Mouse (Mus musculus) CH12F3 (cell line): ENCODE measurements around the gene Fndc9.

Experiments
- in situ Hi-C: fragments of 300-500 bp; cut with MboI; formaldehyde crosslinking; loops from 2 replicates; pipeline ENCODE4 v1.14.3; 2020; ENCODE audit warnings: low sequenced_read_pairs

The Fndc9 gene

GRCm38 (mm10) chr11:46235334-46235733 lies at the start of gene Fndc9:
Gene Fndc9 (plus strand): TSS chr11:46235531.
- in situ Hi-C loops, result no loop called here

GRCm38 (mm10) chr11:46188283-46188682 lies 47.0 kb upstream of the Fndc9 start:
- in situ Hi-C loops, result no loop called here

GRCm38 (mm10) chr11:46194175-46194574 lies 41.2 kb upstream of the Fndc9 start:
- in situ Hi-C loops, result no loop called here

GRCm38 (mm10) chr11:46200664-46201063 lies 34.7 kb upstream of the Fndc9 start:
- in situ Hi-C loops, result no loop called here

GRCm38 (mm10) chr11:46201636-46202546 lies 33.4 kb upstream of the Fndc9 start:
- in situ Hi-C loops, result no loop called here

- in situ Hi-C loops, result no loop called here
Measured at GRCm38 (mm10) chr11:46202547-46202887, 32.8 kb upstream of the Fndc9 start.

GRCm38 (mm10) chr11:46204841-46205240 lies 30.5 kb upstream of the Fndc9 start:
- in situ Hi-C loops, result no loop called here

GRCm38 (mm10) chr11:46205639-46206409 lies 29.5 kb upstream of the Fndc9 start:
- in situ Hi-C loops, result no loop called here

- in situ Hi-C loops, result no loop called here
Measured at GRCm38 (mm10) chr11:46209884-46210283, 25.4 kb upstream of the Fndc9 start.

- in situ Hi-C loops, result no loop called here
Measured at GRCm38 (mm10) chr11:46211858-46212257, 23.5 kb upstream of the Fndc9 start.

GRCm38 (mm10) chr11:46213844-46214243 lies 21.5 kb upstream of the Fndc9 start:
- in situ Hi-C loops, result no loop called here

- in situ Hi-C loops, result no loop called here
Measured at GRCm38 (mm10) chr11:46214368-46215230, 20.7 kb upstream of the Fndc9 start.

- in situ Hi-C loops, result no loop called here
Measured at GRCm38 (mm10) chr11:46215354-46215753, 20.0 kb upstream of the Fndc9 start.

- in situ Hi-C loops, result no loop called here
Measured at GRCm38 (mm10) chr11:46216669-46217068, 18.7 kb upstream of the Fndc9 start.

- in situ Hi-C loops, result no loop called here
Measured at GRCm38 (mm10) chr11:46217686-46218085, 17.6 kb upstream of the Fndc9 start.

- in situ Hi-C loops, result no loop called here
Measured at GRCm38 (mm10) chr11:46218584-46218983, 16.7 kb upstream of the Fndc9 start.

- in situ Hi-C loops, result no loop called here
Measured at GRCm38 (mm10) chr11:46219380-46219779, 16.0 kb upstream of the Fndc9 start.

- in situ Hi-C loops, result no loop called here
Measured at GRCm38 (mm10) chr11:46220211-46220610, 15.1 kb upstream of the Fndc9 start.

GRCm38 (mm10) chr11:46223575-46223974 lies 11.8 kb upstream of the Fndc9 start:
- in situ Hi-C loops, result no loop called here

GRCm38 (mm10) chr11:46225345-46225744 lies 10.0 kb upstream of the Fndc9 start:
- in situ Hi-C loops, result no loop called here

GRCm38 (mm10) chr11:46230184-46230583 lies 5.1 kb upstream of the Fndc9 start:
- in situ Hi-C loops, result no loop called here
